Mouse (Mus musculus): ENCODE data around the gene Hbb-bh1.
"Not testable (repeated sequence)": the region's sequence is repeated elsewhere in the genome, so short reads cannot be mapped to it uniquely, and the experiment has no call there.

Gene Hbb-bh1

DNA sequence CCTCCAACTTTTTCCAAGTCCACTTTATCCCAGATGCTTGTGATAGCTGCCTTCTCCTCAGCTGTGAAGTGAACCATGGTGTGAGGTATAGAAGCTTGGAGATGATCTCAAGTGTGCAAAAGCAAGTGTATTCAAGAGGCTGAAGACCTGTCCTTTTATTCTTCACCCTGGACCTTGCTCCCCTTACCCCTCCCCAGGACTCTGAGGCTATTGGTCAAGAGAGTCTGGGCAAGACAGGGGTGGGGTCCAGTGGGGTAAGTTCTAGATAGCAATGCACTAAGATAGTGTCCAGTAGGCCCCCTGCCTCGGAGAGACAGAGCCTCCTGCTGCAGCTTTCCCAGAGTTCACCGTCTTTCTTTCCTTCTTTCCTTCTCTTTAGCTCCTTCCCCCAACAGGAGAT, at the start of gene Hbb-bh1:
Gene Hbb-bh1 (minus strand): TSS at position 131 of the 400 bp plus-strand sequence.
- DNase-seq = no peak

DNA sequence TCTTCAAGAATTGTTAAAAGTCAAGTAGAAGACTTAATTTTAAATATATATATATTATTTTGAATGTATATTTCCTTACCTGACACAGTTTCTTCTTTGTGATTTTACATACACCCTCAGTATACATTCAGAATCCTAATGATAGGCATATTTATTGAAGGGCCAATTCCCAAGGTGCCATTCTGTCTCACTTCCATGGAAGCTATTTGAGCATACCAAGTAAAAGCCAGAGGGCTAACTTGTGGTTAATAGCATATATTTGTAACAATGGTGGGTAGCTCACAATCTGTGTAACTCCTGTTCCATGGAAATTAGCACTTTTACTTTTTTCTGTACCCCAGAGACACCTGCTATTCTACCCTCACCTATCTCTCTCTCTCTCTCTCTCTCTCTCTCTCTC, 43.2 kb upstream of the Hbb-bh1 start, which contains the start of gene Olfr66:
Gene Olfr66 (minus strand): TSS at position 101 of the 400 bp plus-strand sequence.
- DNase-seq = no peak

DNA sequence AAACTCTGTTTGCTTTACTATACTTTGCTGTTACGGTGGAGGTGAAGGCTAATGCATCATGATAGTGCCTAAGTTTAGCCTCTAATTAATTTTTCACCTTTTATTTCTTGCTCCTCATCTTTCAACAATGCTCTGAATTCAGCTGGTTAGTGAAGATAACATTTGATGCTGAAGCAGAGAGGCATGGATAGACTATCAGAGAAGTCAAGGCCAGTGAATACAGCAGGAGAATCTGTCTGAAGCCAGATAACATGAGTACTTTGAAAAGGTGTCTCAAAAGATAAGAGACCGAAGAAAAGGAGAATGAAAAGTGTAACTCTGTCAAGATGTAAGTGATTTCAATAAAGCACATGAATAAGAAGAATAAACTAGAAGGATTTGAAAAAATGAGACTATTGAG, 34.1 kb upstream of the Hbb-bh1 start:
- DNase-seq = no peak

DNA sequence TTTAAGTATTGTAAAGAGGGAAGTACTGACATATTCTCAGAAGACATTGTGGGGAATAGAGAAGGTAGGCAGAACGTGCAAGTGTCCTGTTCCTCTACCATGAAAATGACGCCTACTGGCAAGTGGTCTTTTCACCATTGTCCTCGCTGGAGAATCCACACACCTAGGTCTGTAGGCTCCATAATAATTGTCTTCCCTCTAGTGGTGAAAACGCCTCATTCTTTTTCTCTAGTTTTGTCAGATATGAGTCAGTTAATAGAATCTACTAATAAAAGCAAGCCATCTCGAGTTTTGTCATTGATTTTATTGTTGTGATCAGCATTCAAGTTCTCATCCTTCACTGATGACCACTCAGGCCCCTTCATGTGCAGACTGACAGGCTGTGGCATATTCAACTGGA, 31.5 kb upstream of the Hbb-bh1 start:
- DNase-seq = no peak

DNA sequence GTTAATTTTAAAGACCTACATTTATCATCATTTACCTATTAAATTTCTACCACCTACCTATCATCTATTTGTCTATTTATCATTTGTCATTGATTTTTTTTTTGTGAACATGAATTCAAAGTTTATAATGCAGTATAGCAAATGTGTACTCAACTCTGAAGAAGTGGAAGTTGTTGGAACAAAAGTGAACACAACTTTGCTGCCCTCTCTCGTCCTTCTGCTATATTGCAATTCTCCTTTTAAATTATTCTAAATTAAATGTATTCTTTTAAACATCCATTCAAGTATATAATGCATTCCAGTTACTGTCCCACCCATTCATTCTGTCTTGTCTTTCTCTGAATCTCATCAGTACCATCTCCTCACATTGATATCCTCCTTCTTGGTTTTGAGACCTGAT, 30.1 kb upstream of the Hbb-bh1 start:
- DNase-seq = no peak

DNA sequence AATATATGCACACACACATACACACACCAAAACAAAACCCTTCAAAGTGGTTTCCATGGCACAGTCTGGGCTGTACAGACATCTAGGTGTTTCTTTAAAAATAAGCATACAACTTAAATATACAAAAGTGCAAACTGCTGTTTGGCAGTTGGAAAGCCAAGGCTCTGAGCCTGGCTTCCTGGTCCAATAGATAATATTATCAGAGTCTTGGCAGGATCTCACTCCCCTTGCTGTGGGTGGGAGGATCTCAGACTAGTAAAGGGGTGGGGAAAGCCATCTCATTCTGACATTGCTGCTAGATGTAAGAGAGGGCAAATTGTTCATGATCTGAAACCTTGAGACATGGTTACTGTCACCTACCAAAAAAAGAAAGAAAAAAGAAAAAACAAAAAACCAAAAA, 27.7 kb upstream of the Hbb-bh1 start:
- no peak for DNase-seq

DNA sequence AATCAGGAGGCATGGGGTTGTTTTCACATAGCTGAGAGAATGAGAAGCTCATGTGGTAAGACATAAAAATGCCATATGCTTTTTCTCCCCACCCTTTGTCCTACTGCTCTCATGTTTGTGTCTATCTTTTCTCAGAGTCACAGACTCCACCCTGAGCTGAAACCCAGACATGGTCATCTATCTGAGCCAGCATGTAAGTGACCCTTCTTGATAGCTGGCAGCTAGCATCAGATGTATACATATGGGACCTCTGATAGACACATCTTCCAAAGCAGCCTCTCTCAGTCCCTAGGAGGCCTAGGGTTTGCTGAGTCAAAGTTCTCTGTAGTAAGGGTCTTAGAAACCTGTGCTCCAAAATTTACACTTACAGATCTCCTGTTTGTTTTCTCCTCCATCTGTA, 22.8 kb upstream of the Hbb-bh1 start:
- DNase-seq = no peak

DNA sequence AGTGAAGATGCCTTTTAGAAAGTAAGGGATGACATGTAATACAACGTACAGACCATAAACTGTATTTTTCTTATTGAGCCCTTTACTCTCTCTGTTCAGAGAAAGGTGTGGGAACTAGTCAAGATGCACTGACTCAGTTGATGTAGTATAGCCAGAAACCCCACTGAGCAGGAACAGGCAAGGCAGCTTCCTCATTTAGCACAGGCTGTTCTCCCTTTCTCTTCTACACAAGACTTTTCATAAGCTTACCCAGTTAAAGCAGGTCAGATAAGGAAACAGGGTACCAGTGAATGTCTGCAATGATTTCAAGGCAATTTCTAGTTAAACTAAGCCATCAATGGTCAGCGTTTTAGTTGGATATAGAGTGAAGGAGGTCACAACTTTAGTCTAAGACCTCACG, 18.6 kb upstream of the Hbb-bh1 start:
- no peak for DNase-seq

DNA sequence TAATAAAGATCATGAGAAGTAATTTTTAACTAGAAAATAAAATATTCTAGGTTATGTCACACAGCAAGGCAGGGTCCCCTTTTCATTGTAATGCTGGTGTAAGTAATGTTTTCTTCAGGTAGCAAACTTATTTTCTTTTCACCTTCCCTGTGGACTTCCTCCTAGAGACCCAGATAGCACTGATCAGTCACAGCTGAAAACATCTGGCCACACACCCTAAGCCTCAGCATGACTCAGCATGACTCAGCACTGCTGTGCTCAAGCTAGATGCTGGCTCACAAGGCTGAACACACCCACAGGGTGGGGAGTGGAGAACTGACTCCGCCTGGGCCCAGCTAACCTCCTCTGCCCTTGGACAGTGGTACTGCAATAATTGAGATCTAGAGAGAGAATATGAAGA, 17.9 kb upstream of the Hbb-bh1 start:
- DNase-seq = no peak

DNA sequence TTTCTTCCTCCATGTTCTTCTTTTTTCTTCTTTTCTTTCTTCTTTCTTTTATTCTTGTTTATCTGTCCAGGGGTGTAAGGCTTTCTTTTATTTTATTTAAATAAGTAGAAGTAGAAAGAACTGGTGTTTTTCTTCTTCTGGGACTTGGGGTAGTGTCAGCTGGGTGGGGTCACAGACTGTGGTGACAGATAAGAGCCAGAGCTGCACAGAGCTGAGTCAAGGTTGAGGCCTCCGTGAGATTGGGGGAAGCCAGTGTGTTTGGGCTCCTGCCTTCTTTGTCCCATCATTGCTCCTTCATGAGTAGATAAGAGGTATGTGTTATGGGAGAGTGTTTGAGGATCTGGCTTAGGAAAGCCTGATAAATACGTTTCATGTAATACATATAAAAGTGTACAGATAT, 16.1 kb upstream of the Hbb-bh1 start:
- DNase-seq = no peak

DNA sequence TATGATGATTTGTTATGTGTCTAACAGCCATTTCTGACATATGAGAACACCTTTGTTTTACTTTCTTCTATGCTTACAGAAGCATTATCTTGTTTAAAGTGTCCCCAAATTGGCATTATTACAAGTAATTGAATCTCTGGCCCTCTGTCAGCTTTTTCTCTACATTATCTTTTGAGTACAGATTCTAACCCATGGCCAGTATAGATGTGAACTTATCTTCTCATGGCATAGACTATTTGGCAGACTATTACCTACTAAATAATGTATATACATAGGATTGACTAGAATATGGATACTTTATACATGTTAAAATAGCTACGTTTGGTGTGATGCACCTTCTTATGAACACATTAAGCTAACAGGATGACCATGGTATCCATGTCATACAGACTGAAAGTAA, 11.7 kb upstream of the Hbb-bh1 start:
- no peak for DNase-seq

DNA sequence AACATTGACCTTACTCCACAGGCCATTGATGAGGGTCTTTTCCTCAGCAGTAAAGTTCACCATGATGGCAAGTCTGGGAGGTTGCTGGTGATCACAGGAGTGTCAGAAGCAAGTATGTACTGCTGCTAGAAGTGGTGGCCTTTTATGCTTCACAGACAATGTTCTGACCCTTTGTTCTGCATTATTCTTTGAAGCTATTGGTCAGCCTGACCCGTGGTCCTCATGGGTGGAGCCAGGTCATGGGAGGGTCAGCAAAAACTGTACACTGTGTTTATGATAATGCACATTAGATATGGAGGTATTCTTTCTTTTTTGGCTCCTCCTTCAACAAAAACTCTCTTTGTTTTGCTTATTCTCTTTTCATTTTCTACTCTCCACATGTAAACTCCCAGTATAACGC, 10.1 kb upstream of the Hbb-bh1 start, which contains the start of gene Hbb-y:
Gene Hbb-y (minus strand): TSS at position 127 of the 400 bp plus-strand sequence.
- no peak for DNase-seq

DNA sequence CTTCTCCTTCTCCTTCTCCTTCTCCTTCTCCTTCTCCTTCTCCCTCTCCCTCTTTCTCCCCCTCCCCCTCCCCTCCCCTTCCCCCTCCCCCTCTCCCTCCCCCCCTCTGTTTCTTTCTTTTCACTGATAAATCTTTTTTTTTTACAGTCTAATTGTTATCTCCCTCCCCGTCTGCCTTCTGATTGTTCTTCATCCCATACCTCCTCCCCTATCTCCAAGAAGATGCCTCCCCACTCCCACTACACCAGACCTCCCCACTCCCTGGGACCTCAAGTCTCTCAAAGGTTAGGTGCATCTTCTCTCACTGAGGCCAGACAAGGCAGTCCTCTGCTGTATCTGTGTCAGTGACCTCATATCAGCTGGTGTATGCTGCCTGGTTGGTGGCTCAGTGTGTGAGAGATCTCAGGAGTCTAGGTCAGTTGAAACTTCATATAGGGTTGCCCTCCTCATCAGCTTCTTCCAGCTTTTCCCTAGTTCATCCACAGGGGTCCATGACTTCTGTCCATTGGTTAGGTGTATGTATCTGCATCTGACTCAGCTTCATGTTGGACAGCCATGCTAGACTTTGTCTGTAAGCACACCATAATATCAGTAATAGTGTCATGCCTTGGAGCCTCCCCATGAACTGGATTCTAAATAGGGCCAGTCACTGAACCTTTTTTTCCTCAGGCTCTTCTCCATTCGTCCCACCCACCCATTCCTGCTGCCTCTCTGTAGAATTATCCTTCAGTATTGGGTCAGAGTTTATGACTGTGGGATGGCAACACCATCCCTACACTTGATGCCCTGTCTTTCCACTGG, 1.8 kb upstream of the Hbb-bh1 start:
- no peak for DNase-seq

DNA sequence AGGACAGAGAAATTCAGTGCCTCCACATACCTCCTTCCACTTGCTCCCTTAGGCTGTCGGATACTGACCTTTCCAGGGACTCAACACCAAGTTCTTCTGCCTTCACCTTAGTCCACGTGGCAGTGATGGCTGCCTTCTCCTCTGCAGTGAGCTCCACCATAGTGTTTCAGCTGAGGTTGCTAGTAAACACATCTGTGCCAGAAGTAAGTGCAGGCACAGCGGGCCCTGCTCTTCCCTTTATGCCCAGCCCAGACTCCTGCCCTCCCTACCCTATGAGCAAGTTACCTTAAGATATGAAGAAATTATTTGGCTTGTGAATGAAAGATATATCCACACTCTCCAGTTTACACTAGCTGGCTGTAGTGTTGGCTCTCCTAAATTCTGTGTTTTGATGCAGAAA, 2.7 kb downstream of the Hbb-bh1 start, which contains the start of gene Hbb-bh2:
Gene Hbb-bh2 (minus strand): TSS at position 253 of the 400 bp plus-strand sequence.
- DNase-seq = no peak

DNA sequence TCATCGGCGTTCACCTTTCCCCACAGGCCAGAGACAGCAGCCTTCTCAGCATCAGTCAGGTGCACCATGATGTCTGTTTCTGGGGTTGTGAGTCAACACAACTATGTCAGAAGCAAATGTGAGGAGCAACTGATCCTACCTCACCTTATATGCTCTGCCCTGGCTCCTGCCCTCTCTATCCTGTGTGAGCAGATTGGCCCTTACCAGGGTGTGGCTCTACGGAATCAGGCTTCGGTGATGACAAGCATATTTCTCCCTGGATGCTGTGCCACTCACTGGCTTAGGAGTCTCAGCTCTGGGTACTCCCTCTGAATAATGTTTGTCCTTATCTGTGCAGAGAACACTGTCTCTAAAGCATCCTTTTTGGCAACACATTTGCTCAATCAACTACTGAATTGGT, 15.2 kb downstream of the Hbb-bh1 start, which contains the start of gene Hbb-bs:
Gene Hbb-bs (minus strand): TSS at position 289 of the 400 bp plus-strand sequence.
- DNase-seq = no peak

DNA sequence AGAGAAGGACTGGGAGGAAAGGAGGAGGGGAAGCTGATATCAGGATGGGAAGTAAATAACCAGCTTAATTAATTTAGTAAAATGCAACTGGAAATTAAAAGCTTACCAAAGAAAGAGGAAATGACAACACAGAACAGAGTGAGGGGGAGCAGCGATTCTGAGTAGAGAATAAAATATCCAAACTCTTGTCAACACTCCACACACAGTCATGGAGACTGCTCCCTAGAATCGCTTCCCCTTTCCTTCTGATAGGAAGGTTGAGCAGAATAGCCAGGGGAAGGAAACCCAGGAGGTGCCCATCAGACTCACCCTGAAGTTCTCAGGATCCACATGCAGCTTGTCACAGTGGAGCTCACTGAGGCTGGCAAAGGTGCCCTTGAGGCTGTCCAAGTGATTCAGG, 15.8 kb downstream of the Hbb-bh1 start:
- not testable (repeated sequence) for DNase-seq

DNA sequence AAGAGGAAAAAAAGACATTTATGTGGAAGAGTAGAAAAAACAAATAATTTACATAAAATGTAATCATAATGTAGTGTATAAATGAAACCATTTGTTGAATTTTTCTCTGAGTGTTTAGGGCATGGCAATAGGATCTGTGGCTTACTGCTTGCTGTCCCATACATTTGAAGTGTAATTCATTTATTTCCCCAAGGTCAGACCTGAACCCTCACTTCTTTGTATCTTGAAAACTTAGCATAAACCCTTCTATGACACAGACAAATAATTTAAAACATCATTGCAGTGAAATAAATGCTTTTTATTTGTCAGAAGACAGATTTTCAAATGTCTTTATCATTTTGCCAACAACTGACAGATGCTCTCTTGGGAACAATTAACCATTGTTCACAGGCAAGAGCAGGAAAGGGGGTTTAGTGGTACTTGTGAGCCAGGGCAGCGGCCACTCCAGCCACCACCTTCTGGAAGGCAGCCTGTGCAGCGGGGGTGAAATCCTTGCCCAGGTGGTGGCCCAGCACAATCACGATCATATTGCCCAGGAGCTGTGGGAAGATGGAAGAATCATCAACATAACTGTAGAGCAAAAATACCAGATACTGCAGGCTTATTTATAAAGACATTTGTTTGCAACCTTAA, 16.6 kb downstream of the Hbb-bh1 start:
- no peak for DNase-seq

DNA sequence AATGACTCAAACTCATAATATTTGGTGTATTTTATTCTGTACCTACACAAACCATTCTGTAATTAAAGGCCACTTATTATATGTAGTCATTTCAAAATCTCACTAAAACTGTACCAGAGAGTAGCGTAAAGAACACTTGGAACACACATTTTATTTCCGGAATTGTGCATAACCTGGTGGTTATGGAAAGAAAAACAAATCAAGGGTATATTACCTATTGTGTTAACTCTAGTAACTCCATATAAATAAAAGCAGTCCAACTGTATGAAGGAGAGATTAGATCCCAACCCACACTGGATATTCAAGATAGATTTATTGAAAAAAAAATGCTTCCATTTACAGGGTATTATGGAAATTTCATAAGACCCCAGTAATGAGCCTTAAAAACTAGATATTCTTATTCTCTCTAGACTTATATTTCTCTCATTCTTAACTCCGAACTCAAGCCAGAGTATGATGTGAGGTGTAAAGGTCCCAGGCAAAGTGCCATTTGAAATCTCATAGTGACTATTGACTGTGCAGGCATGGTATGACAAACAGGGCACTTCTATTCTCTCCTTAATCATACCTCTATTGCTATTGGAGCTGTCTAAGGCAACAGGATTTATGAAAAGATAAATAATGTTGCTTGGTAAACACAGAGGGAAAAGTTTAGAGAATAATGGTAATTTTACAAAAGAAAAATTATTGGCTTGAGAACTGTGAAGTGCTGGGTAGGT, 17.3 kb downstream of the Hbb-bh1 start:
- no peak for DNase-seq

DNA sequence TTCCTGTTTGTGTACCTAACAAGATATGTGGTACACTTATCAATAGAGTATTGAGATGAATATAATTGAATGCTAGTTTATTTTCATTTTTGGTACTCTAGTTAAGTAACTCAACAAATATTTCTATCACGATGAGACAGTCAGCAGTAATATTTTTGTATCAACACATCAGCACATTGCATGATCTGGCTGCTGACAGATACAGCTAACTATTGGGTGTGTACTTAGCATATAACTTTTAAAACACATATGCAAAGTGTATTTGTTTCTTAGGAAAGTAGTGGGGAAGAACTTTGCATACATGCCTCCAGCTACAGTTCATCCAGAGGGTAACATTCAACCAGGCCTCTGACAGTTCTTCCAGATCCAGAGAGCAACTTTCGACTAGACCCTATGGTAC, 18.4 kb downstream of the Hbb-bh1 start:
- DNase-seq = no peak

DNA sequence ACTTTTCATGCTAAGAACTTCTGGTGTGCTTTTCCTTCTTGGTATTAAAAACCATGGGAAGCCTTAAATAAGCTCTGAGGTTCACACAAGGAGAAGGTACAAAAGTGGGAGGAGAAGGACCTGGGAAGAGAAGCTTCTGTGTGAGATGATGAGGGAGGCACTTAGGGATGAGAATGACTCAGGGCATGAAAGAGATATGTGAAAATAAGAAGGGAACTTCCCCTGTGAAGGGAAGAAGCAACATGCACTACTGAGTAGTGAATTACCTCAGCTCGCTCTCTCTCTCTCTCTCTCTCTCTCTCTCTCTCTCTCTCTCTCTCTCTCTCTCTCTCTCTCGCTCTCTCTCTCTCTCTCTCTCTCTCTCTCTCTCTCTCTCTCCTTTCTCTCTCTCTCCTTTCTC, 27.9 kb downstream of the Hbb-bh1 start:
- DNase-seq = not testable (repeated sequence)

DNA sequence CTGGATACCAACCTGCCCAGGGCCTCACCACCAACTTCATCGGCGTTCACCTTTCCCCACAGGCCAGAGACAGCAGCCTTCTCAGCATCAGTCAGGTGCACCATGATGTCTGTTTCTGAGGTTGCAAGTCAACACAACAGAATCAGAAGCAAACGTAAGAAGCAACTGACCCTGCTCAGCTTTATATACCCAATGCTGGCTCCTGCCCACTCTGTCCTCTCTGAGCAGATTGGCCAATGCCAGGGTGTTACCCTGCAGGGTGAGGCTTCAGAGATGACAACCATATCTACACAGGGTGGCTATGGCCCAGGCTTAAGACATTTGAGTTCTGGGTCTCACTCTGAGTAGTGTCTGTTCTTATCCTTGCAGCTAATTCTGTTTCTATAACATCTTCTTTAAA, 29.2 kb downstream of the Hbb-bh1 start, which contains the start of gene Hbb-bt:
Gene Hbb-bt (minus strand): TSS at position 231 of the 400 bp plus-strand sequence.
- no peak for DNase-seq

DNA sequence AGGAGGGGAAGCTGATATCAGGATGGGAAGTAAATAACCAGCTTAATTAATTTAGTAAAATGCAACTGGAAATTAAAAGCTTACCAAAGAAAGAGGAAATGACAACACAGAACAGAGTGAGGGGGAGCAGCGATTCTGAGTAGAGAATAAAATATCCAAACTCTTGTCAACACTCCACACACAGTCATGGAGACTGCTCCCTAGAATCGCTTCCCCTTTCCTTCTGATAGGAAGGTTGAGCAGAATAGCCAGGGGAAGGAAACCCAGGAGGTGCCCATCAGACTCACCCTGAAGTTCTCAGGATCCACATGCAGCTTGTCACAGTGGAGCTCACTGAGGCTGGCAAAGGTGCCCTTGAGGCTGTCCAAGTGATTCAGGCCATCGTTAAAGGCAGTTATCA, 29.8 kb downstream of the Hbb-bh1 start:
- not testable (repeated sequence) for DNase-seq

DNA sequence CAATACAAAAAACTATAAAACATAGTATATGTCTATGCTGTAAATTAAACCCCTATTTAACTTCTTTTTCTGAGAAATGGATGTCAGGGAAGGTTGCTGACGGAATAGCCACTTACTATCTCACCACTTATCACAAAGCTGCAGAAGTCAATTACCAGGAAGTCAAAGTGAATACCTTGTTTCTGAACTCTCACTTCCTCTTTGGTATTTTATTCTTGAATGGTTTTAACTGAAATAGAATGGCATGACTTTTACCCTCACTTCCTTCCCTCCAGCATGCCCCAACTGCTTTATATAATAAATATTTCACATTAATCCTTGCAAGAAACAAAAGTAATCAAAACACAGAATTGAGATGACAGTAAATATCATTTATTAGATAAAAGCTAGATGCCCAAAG, 30.8 kb downstream of the Hbb-bh1 start:
- DNase-seq = no peak
